ENCODE assay signal across 11 mouse cellular contexts in genomic region chr6:52220003-52220864, GRCm38 (mm10). TPM values are rescaled to one million over a fixed set of nuclear protein-coding genes. Genes with fewer than 3 reads are reported as not detected.
DNase-seq lines count a peak whose midpoint lies in the region; ATAC-seq and TF ChIP-seq lines count a peak whose summit lies in the region.
"Had no signal": no experiment of that assay in that cellular context is flagged by ENCODE, and none has a peak within 500 bp of the region (broad histone marks: within the 10 kb centered on the region; RNA-seq: fewer than 3 reads in every experiment).

No protein-coding gene starts in this region.

- peak overlapping the region; percentile 100 for H3K27ac ChIP-seq in neural tube, embryonic 11.5 days (ENCODE audit: low read depth, low read length)
- H3K27ac ChIP-seq in limb, embryonic 14.5 days (replicated peaks; ENCODE audit: low read depth, low read length): peak overlapping the region; percentile 95

- H3K4me1 ChIP-seq in neural tube, embryonic 11.5 days (ENCODE audit: control insufficient read depth, insufficient read depth, low read length): peaks cover 15% of the 10 kb centered on the region
- peaks cover 39% of the 10 kb centered on the region for H3K4me1 ChIP-seq in limb, embryonic 14.5 days (ENCODE audit: control insufficient read depth, insufficient read depth, low read length)

- peaks cover 13% of the 10 kb centered on the region; the same call in 1 of the 2 replicates for H3K27me3 ChIP-seq in neural tube, embryonic 11.5 days (ENCODE audit: control insufficient read depth, insufficient read depth, low read length)
- H3K27me3 ChIP-seq in limb, embryonic 14.5 days (ENCODE audit: control insufficient read depth, insufficient read depth, low read length): peaks cover 13% of the 10 kb centered on the region

- peak overlapping the region; percentile 99 for H3K4me2 ChIP-seq in neural tube, embryonic 11.5 days (ENCODE audit: low read depth)
- H3K4me2 ChIP-seq in limb, embryonic 14.5 days (replicated peaks; ENCODE audit: low read depth, low read length, severe bottlenecking): peak overlapping the region; percentile 96

- H3K4me3 ChIP-seq in neural tube, embryonic 11.5 days (ENCODE audit: low read depth, low read length): peak overlapping the region; percentile 87
- H3K4me3 ChIP-seq in limb, embryonic 14.5 days (replicated peaks; ENCODE audit: low read length): peak overlapping the region; percentile 90

- ATAC-seq in neural tube, embryonic 11.5 days (ENCODE audit: insufficient read depth, low FRiP score, low TSS enrichment): no peak
- ATAC-seq in limb, embryonic 14.5 days (ENCODE audit: low FRiP score, low read depth): no peak

- no peaks in the 10 kb centered on the region for H3K9me3 ChIP-seq in neural tube, embryonic 11.5 days (ENCODE audit: control insufficient read depth, low read length)
- H3K9me3 ChIP-seq in limb, embryonic 14.5 days (ENCODE audit: control insufficient read depth, low read length): no peaks in the 10 kb centered on the region

- DNase-seq in neural tube, embryonic 11.5 days (ENCODE audit: low spot score): peak; percentile 60
- DNase-seq in neural tube, embryonic 10.5 days (ENCODE audit: extremely low spot score, low spot score): no peak
- DNase-seq in kidney, adult 11 months: peak; percentile 69
- peak; percentile 64 for DNase-seq in limb, embryonic 14.5 days (ENCODE audit: low spot score)
- DNase-seq in urinary bladder, postnatal 25 days (ENCODE audit: low spot score): peak; percentile 36
- DNase-seq in heart, postnatal 4 days: no peak
- no peak for DNase-seq in lung, postnatal 14 days
- DNase-seq: lung, adult 18-20 months had no signal

- H3K9ac ChIP-seq in neural tube, embryonic 11.5 days (ENCODE audit: low read length): peak overlapping the region; percentile 99
- H3K9ac ChIP-seq in limb, embryonic 14.5 days (ENCODE audit: low read depth, low read length, severe bottlenecking): peak overlapping the region; percentile 100

- WGBS in neural tube, embryonic 11.5 days: 6% methylated on average over 32 of the region's 32 CpGs
- 18% methylated on average over 32 of the region's 32 CpGs for WGBS in limb, embryonic 14.5 days

- H3K36me3 ChIP-seq in neural tube, embryonic 11.5 days (ENCODE audit: control insufficient read depth, insufficient read depth, low read length): no peaks in the 10 kb centered on the region
- peaks cover 20% of the 10 kb centered on the region for H3K36me3 ChIP-seq in limb, embryonic 14.5 days (ENCODE audit: control insufficient read depth, insufficient read depth, low read length)

- TF ChIP-seq POLR2A in limb, embryonic 14.5 days (IDR thresholded peaks at IDR 0.05; ENCODE audit: borderline replicate concordance, extremely low read depth, insufficient read depth, insufficient read length): no peak

RNA-seq across cellular contexts. Expression of gene Hoxa7, which starts 1.4 kb away (rescaled TPM):
- polyA plus RNA-seq in neural tube, embryonic 11.5 days (2014; fragmentation: Nextera tagmentation; extraction: Ambion mirVana): 61.2 and 71.3 TPM in 2 replicates
- 15.8 and 17.0 TPM in 2 replicates for polyA plus RNA-seq in limb, embryonic 14.5 days (2012; rRNA removed)
- 8.9 and 10.1 TPM in 2 replicates for polyA plus RNA-seq in limb, embryonic 14.5 days (2014; fragmentation: Nextera tagmentation; extraction: Ambion mirVana)
- total RNA-seq in heart, postnatal 4 days (2021): under 1 TPM in 1 of 2 experiments, not detected in 1; 0.20 TPM
- polyA plus RNA-seq: inflammation-experienced regulatory T-cells, adult 6 months had no signal

RNA-seq across cellular contexts. Expression of gene Gm28308, which starts 7.1 kb away (rescaled TPM):
- polyA plus RNA-seq in neural tube, embryonic 11.5 days (2014; fragmentation: Nextera tagmentation; extraction: Ambion mirVana): not detected in 2 replicates
- polyA plus RNA-seq in limb, embryonic 14.5 days (2012; rRNA removed): 3.2 and 4.6 TPM in 2 replicates
- polyA plus RNA-seq in limb, embryonic 14.5 days (2014; fragmentation: Nextera tagmentation; extraction: Ambion mirVana): 1.1 TPM in 1 of 2 replicates, not detected in the other
- total RNA-seq in heart, postnatal 4 days (2021): not detected
- polyA plus RNA-seq: brain, embryonic 14.5 days; embryonic facial prominence, embryonic 14.5 days; inflammation-experienced regulatory T-cells, adult 6 months had no signal

RNA-seq across cellular contexts. Expression of gene Hoxa3, which starts 7.1 kb away (rescaled TPM):
- polyA plus RNA-seq in neural tube, embryonic 11.5 days (2014; fragmentation: Nextera tagmentation; extraction: Ambion mirVana): 20.2 TPM in 2 replicates
- polyA plus RNA-seq in limb, embryonic 14.5 days (2012; rRNA removed): 12.0 and 15.9 TPM in 2 replicates
- 2.7 and 3.4 TPM in 2 replicates for polyA plus RNA-seq in limb, embryonic 14.5 days (2014; fragmentation: Nextera tagmentation; extraction: Ambion mirVana)
- total RNA-seq in heart, postnatal 4 days (2021): 1 to 10 TPM; 1.4 TPM
- polyA plus RNA-seq: inflammation-experienced regulatory T-cells, adult 6 months had no signal

RNA-seq across cellular contexts. Expression of gene Hoxa9, which starts 10.7 kb away (rescaled TPM):
- 98.8 and 105 TPM in 2 replicates for polyA plus RNA-seq in neural tube, embryonic 11.5 days (2014; fragmentation: Nextera tagmentation; extraction: Ambion mirVana)
- polyA plus RNA-seq in limb, embryonic 14.5 days (2012; rRNA removed): 107 and 134 TPM in 2 replicates
- 39.0 and 45.2 TPM in 2 replicates for polyA plus RNA-seq in limb, embryonic 14.5 days (2014; fragmentation: Nextera tagmentation; extraction: Ambion mirVana)
- not detected for total RNA-seq in heart, postnatal 4 days (2021)
- polyA plus RNA-seq: brain, embryonic 14.5 days had no signal

RNA-seq across cellular contexts. Expression of gene Hoxa6, which starts 11.7 kb away (rescaled TPM):
- polyA plus RNA-seq in neural tube, embryonic 11.5 days (2014; fragmentation: Nextera tagmentation; extraction: Ambion mirVana): 16.0 and 18.8 TPM in 2 replicates
- 3.9 and 4.3 TPM in 2 replicates for polyA plus RNA-seq in limb, embryonic 14.5 days (2012; rRNA removed)
- 0.66 and 0.94 TPM in 2 replicates for polyA plus RNA-seq in limb, embryonic 14.5 days (2014; fragmentation: Nextera tagmentation; extraction: Ambion mirVana)
- total RNA-seq in heart, postnatal 4 days (2021): not detected
- polyA plus RNA-seq: embryonic facial prominence, embryonic 14.5 days; inflammation-experienced regulatory T-cells, adult 6 months had no signal

Comparison
In these comparisons a context has a peak if more than half of its experiments do, and no peak if none do; other contexts are left out.
1. DNase-seq: peak in neural tube, embryonic 11.5 days (single experiment), kidney, adult 11 months (single experiment), limb, embryonic 14.5 days (single experiment) and urinary bladder, postnatal 25 days (single experiment); none in neural tube, embryonic 10.5 days (single experiment), heart, postnatal 4 days (single experiment) and lung, postnatal 14 days (single experiment).